Mouse (Mus musculus) embryonic fibroblast, embryonic 13.5 days (primary cell): ENCODE measurements around the gene Gpr182.
"Not testable (repeated sequence)": the region's sequence is repeated elsewhere in the genome, so short reads cannot be mapped to it uniquely, and the experiment has no call there.

Experiments
- CTCF ChIP-seq: IDR thresholded peaks from 2 replicates; pipeline ENCODE4 v1.5.1; 2011; ENCODE audit warnings: mild to moderate bottlenecking, control low read depth, low read length, moderate library complexity, borderline replicate concordance; ENCODE audit not compliant: insufficient read depth
- POLR2A ChIP-seq: IDR thresholded peaks from 2 replicates; pipeline ENCODE4 v1.6.1; 2011; ENCODE audit warnings: low read depth, mild to moderate bottlenecking, control low read depth, low read length, moderate library complexity

DNA sequence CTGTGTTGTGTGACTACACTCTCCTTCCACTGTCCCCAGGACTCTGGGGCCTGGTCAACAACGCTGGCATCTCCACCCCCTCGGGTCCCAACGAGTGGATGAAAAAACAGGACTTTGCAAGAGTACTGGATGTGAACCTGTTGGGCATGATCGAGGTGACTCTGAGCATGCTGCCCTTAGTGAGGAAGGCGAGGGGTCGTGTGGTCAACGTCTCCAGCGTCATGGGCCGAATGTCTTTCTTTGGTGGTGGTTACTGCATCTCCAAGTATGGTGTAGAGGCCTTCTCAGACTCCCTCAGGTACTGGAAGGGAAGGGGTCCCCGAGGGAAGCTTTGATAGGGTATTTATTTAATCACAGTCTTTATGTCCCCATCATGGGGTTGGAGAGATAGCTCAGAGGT lies 11.4 kb upstream of the Gpr182 start:
- not testable (repeated sequence) for TF ChIP-seq CTCF, POLR2A
